Mouse (Mus musculus): Measurements from ENCODE around the gene Sh2b3. TPM values are rescaled to one million over a fixed set of nuclear protein-coding genes. Genes with fewer than 3 reads are reported as not detected.

The Sh2b3 gene
- total RNA-seq (2014; rRNA removed; ENCODE audit: low replicate concordance) (58.5 and 60.4 TPM in 2 replicates), polyA plus RNA-seq (2015; fragmentation: Nextera tagmentation; extraction: Ambion mirVana) (10.1 and 11.4 TPM in 2 replicates)

DNA sequence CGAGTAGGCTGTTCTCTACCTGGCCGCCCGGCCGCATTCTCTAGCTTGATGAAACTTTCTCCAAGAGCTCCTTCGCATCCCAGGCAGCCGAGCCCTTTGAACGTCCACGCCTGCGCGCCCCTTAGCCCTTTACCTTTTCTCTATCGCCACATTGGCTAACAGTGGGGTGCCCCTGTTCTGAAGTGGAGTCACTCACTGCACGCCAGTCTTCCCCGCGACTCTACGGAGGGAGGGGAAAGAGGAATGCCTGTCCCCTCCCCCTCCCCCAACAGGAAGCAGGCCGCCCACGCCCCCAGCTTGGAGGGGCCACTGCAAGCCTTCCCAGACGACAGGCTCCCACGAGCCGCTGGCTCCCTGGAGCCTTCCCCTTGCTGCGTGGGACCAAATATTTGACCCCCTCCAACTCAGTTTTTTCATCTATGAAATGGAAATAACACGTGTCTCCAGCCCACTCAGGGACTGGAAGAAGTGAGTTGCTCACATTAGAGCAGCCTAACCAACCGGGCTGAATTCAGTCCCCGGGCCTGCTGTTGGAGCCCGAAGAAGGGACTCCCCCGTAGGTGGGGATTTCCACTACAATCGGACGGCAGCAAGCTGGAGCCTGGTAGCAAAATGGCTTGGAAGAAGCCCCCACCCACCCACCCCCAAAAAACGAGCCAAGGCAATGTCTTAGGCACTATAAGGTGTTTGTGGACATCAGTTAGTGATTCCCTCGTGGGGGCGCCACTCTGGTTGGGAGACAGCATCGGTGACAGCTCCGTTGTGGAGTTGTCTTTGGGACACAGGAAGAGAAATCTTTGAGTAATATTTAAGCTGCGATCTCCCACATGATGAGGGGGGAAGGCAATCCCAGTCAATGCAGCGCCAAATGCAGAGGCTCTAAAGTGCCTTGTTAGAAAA is at the start of gene Sh2b3:
Sh2b3 (minus strand) TSS at position 206 of the 900 bp plus-strand sequence.
- 2% methylated on average over 35 of the region's 35 CpGs for WGBS
- DNase-seq (ENCODE audit: low spot score) = no peak

DNA sequence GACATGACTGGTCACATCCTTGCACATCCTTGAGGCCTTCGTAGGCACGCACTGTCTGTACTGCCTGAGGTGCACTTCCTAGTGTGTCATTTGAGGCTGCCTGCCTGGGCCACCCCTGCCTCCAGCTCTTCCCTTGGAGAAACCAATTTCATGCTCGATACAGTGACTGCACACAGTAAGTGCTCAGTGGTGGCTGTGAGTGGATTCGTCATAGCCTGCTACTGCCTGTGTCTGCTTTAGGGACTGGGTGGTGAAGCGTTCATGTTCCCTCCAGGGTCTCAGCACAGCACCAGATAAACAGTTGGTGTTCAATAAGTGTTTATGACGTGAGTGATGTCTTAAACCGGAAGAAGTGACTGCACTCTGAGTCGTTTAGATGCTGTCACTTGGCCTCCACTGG is 45.9 kb upstream of the Sh2b3 start:
- Histone ChIP-seq H3K4me2 (ENCODE audit: low read depth, low read length) (no peak overlapping the region), H3K4me3 (ENCODE audit: low read depth, low read length) (no peak overlapping the region), H3K27me3 (ENCODE audit: control insufficient read depth, insufficient read depth, low read length) (no peaks in the 10 kb centered on the region), H3K36me3 (replicated peaks; ENCODE audit: control insufficient read depth, insufficient read depth, low read length) (no peaks in the 10 kb centered on the region), H3K4me1 (ENCODE audit: control insufficient read depth, insufficient read depth) (no peaks in the 10 kb centered on the region), H3K9me3 (replicated peaks; ENCODE audit: control insufficient read depth, low read length) (no peaks in the 10 kb centered on the region), H3K27ac (ENCODE audit: low read depth) (no peak overlapping the region), H3K9ac (replicated peaks; ENCODE audit: low read depth, low read length) (no peak overlapping the region)
- no peak for TF ChIP-seq CTCF (IDR thresholded peaks at IDR 0.05; ENCODE audit: low read depth)
- TF ChIP-seq EP300 (IDR thresholded peaks at IDR 0.05; ENCODE audit: low read depth) = no peak
- 80% methylated on average over 8 of the region's 8 CpGs for WGBS
- ATAC-seq (ENCODE audit: insufficient read depth, low read depth) (no peak), DNase-seq (ENCODE audit: low spot score) (no peak)

More for the DNA sequence above, at the start of gene Sh2b3:
- TF ChIP-seq EP300 (IDR thresholded peaks at IDR 0.05; ENCODE audit: low read depth) (no peak; the same call in 1 of the 2 replicates), CTCF (IDR thresholded peaks at IDR 0.05; ENCODE audit: low read depth) (no peak)
- Histone ChIP-seq H3K4me3 (ENCODE audit: low read depth, low read length) (peak within 1 kb of the TSS; percentile 85), H3K27me3 (ENCODE audit: control insufficient read depth, insufficient read depth, low read length) (no peaks in the 10 kb centered on the region), H3K4me2 (ENCODE audit: low read depth, low read length) (peak within 1 kb of the TSS; percentile 83), H3K4me1 (ENCODE audit: control insufficient read depth, insufficient read depth) (peaks cover 30% of the 10 kb centered on the region), H3K27ac (ENCODE audit: low read depth) (peak within 1 kb of the TSS; percentile 90), H3K36me3 (replicated peaks; ENCODE audit: control insufficient read depth, insufficient read depth, low read length) (no peaks in the 10 kb centered on the region), H3K9ac (replicated peaks; ENCODE audit: low read depth, low read length) (peak within 1 kb of the TSS; percentile 84), H3K9me3 (replicated peaks; ENCODE audit: control insufficient read depth, low read length) (no peaks in the 10 kb centered on the region)
- ATAC-seq (ENCODE audit: insufficient read depth, low read depth) = peak; percentile 1; the same call in 1 of the 2 replicates

DNA sequence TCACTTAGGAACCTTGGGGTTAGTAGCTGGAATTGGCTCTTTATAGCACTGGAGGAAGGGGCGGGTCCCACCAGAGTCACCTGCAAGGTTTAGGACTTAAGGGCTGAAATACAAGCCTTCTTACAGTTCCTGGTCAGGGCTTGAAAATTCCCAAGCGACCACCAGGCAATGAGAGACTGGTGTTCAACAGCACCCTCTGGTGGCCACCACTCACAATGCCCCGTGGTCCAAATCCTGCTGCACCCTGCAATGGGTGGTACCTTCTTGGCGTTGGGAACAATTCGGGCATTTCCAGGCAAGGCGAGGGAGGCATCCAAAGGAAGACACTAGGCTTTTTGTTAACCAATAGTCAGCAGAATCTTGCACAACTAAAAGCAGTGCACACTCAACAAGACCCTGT is 41.8 kb upstream of the Sh2b3 start:
- ATAC-seq (ENCODE audit: insufficient read depth, low read depth) (no peak), DNase-seq (ENCODE audit: low spot score) (no peak)
- no peaks in the 10 kb centered on the region for H3K27me3 ChIP-seq (ENCODE audit: control insufficient read depth, insufficient read depth, low read length)
- H3K4me3 ChIP-seq (ENCODE audit: low read depth, low read length) = no peak overlapping the region
- no peak overlapping the region for H3K27ac ChIP-seq (ENCODE audit: low read depth)
- TF ChIP-seq EP300 (IDR thresholded peaks at IDR 0.05; ENCODE audit: low read depth) = no peak
- peak; percentile 52 for TF ChIP-seq CTCF (IDR thresholded peaks at IDR 0.05; ENCODE audit: low read depth)
- no peak overlapping the region for H3K9ac ChIP-seq (replicated peaks; ENCODE audit: low read depth, low read length)
- no peaks in the 10 kb centered on the region for H3K9me3 ChIP-seq (replicated peaks; ENCODE audit: control insufficient read depth, low read length)
- no peaks in the 10 kb centered on the region for H3K4me1 ChIP-seq (ENCODE audit: control insufficient read depth, insufficient read depth)
- no peak overlapping the region for H3K4me2 ChIP-seq (ENCODE audit: low read depth, low read length)
- H3K36me3 ChIP-seq (replicated peaks; ENCODE audit: control insufficient read depth, insufficient read depth, low read length) = no peaks in the 10 kb centered on the region
- 49% methylated on average over 6 of the region's 6 CpGs for WGBS

DNA sequence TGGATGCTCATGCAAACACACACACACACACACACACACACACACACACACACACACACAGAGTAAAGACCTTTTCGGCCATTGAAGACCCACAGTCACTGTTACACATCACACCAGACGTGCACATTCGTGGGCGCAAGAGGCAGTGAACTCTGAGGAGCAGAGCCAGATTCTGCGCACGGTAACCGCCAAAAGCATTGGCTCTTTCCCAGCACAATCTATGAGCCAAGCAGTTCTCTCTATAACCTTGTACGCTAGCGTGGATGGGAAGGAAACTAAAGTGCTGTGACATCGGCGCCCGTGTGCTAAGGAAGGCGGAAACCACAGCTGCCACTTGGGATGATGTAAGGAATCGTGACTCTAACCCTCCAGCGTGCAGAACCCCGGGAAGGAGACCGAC is 41.3 kb upstream of the Sh2b3 start:
- no peaks in the 10 kb centered on the region for H3K9me3 ChIP-seq (replicated peaks; ENCODE audit: control insufficient read depth, low read length)
- no peaks in the 10 kb centered on the region for H3K27me3 ChIP-seq (ENCODE audit: control insufficient read depth, insufficient read depth, low read length)
- 81% methylated on average over 17 of the region's 17 CpGs for whole genome bisulfite sequencing
- H3K4me2 ChIP-seq (ENCODE audit: low read depth, low read length) = no peak overlapping the region
- TF ChIP-seq EP300 (IDR thresholded peaks at IDR 0.05; ENCODE audit: low read depth) (no peak), CTCF (IDR thresholded peaks at IDR 0.05; ENCODE audit: low read depth) (no peak)
- H3K36me3 ChIP-seq (replicated peaks; ENCODE audit: control insufficient read depth, insufficient read depth, low read length) = no peaks in the 10 kb centered on the region
- no peak overlapping the region for H3K4me3 ChIP-seq (ENCODE audit: low read depth, low read length)
- no peaks in the 10 kb centered on the region for H3K4me1 ChIP-seq (ENCODE audit: control insufficient read depth, insufficient read depth)
- H3K27ac ChIP-seq (ENCODE audit: low read depth) = no peak overlapping the region
- ATAC-seq (ENCODE audit: insufficient read depth, low read depth) (no peak), DNase-seq (ENCODE audit: low spot score) (no peak)
- H3K9ac ChIP-seq (replicated peaks; ENCODE audit: low read depth, low read length) = no peak overlapping the region

DNA sequence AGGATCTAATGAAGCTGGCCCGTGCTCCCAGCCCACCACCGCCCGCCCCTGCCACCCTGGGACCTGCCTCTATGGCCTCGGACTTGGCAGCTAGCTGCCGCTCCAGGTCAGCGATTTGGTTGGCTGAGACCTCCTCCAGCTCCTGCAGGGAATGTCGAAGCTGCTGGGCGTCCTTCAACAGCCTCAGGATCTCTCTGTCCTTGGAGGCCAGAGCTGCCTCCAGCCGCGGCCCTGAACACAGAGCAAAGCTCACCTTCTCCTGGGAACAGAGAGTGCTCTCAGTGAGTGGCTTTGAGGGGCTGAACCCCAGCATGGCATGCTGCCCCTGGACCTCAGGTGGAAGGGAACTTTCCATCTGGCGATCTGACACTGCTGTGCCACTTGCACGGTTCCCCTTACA is 39.5 kb upstream of the Sh2b3 start:
- TF ChIP-seq CTCF (IDR thresholded peaks at IDR 0.05; ENCODE audit: low read depth) = no peak
- ATAC-seq (ENCODE audit: insufficient read depth, low read depth) = no peak
- Histone ChIP-seq H3K27me3 (ENCODE audit: control insufficient read depth, insufficient read depth, low read length) (no peaks in the 10 kb centered on the region), H3K4me2 (ENCODE audit: low read depth, low read length) (no peak overlapping the region), H3K27ac (ENCODE audit: low read depth) (no peak overlapping the region), H3K9ac (replicated peaks; ENCODE audit: low read depth, low read length) (no peak overlapping the region), H3K4me1 (ENCODE audit: control insufficient read depth, insufficient read depth) (no peaks in the 10 kb centered on the region), H3K4me3 (ENCODE audit: low read depth, low read length) (no peak overlapping the region), H3K36me3 (replicated peaks; ENCODE audit: control insufficient read depth, insufficient read depth, low read length) (no peaks in the 10 kb centered on the region), H3K9me3 (replicated peaks; ENCODE audit: control insufficient read depth, low read length) (no peaks in the 10 kb centered on the region)
- no peak for DNase-seq (ENCODE audit: low spot score)
- WGBS = 82% methylated on average over 12 of the region's 12 CpGs
